Mouse (Mus musculus): ENCODE data around the gene Evc.

The Evc gene

GRCm38 (mm10) chr5:37241224-37241623, 95.5 kb downstream of the Evc start:
- no peak for DNase-seq (ENCODE audit: low read depth)

- DNase-seq (ENCODE audit: low read depth) = no peak
These were observed 96.1 kb downstream of the Evc start for GRCm38 (mm10) chr5:37240550-37240949.
